Mouse (Mus musculus): ENCODE measurements around the gene Lipn. TPM values are rescaled to one million over a fixed set of nuclear protein-coding genes. Genes with fewer than 3 reads are reported as not detected.

The Lipn gene
- polyA plus RNA-seq, 1 experiment from 2014 or later = not detected

DNA sequence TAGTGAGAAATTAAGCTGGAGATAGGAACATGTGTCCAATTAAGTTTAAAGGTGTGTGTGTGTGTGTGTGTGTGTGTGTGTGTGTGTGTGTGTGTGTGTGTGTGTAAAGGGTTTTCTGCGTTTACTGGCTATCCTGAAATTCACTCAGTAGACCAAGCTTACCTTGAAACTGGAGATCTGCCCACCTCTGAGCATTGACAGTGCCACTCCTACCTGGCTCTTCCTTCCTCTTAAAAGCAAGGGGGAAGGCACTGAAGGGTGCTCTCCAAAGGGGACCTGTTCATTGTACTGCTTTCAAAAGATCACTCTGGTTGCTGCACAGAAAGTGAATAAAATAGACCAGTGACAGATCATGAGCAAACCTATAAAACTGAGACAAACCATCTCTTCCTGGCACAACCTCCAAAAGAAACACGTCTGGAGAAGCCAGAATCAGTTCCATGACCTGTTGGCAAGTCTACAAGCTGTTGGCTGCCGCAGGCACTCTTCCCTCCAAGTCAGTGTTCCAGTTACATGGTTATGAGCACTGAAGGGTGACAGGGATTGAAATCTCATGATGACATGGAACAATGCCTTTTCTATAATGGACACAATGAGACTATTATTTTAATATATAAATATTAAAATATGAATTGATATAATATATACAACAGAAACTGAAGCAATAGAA is 22.0 kb downstream of the Lipn start:
- H3K36me3 ChIP-seq = no peaks in the 10 kb centered on the region
- no peak overlapping the region for H3K27ac ChIP-seq
- no peak overlapping the region for H3K4me2 ChIP-seq
- no peak overlapping the region for H3K4me3 ChIP-seq (replicated peaks)
- H3K4me1 ChIP-seq (replicated peaks) = no peaks in the 10 kb centered on the region
- WGBS (ENCODE audit: insufficient replicate concordance) = 55% methylated on average over 3 of the region's 3 CpGs
- H3K9ac ChIP-seq = no peak overlapping the region
- DNase-seq = no peak
- no peak for ATAC-seq (ENCODE audit: low read depth)
- H3K9me3 ChIP-seq (replicated peaks) = no peaks in the 10 kb centered on the region
- no peaks in the 10 kb centered on the region for H3K27me3 ChIP-seq

GRCm38 (mm10) chr19:34095381-34095780 is 28.2 kb downstream of the Lipn start:
- no peaks in the 10 kb centered on the region for H3K36me3 ChIP-seq
- H3K9me3 ChIP-seq (replicated peaks) = no peaks in the 10 kb centered on the region
- no peak overlapping the region for H3K27ac ChIP-seq
- 57% methylated on average over 5 of the region's 5 CpGs for WGBS (ENCODE audit: insufficient replicate concordance)
- ATAC-seq (ENCODE audit: low read depth) (no peak), DNase-seq (no peak)
- H3K4me2 ChIP-seq = no peak overlapping the region
- H3K9ac ChIP-seq = no peak overlapping the region
- H3K4me3 ChIP-seq (replicated peaks) = no peak overlapping the region
- H3K27me3 ChIP-seq = no peaks in the 10 kb centered on the region
- no peaks in the 10 kb centered on the region for H3K4me1 ChIP-seq (replicated peaks)

DNA sequence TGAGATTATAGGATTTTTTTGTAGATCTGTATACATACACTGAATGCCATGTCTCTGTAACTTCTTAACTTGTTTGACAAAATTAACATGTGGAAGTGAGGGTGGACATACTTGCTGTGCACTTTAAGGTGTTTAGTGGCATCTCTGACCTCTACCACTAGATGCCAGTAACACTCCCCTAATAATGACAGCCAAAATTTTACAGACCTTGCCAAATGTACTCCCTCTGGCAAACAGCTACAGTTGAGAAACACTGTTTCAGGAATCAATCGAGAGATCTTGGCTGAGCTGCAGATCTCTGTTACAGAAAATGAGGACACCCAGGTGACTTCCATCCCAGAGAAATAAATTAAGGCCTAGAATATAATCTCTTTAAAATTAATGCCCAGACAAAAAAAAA is 29.1 kb downstream of the Lipn start:
- 55% methylated on average over 1 of the region's 1 CpGs for WGBS (ENCODE audit: insufficient replicate concordance)
- no peak for DNase-seq
- Histone ChIP-seq H3K4me3 (replicated peaks) (no peak overlapping the region), H3K9me3 (replicated peaks) (no peaks in the 10 kb centered on the region), H3K27me3 (no peaks in the 10 kb centered on the region), H3K4me1 (replicated peaks) (no peaks in the 10 kb centered on the region), H3K36me3 (no peaks in the 10 kb centered on the region), H3K4me2 (no peak overlapping the region), H3K9ac (no peak overlapping the region), H3K27ac (no peak overlapping the region)
- ATAC-seq (ENCODE audit: low read depth) = no peak

- Histone ChIP-seq H3K4me3 (replicated peaks) (no peak within 1 kb of the TSS), H3K36me3 (no peaks in the 10 kb centered on the region), H3K9me3 (replicated peaks) (no peaks in the 10 kb centered on the region), H3K9ac (no peak within 1 kb of the TSS), H3K27me3 (no peaks in the 10 kb centered on the region), H3K4me1 (replicated peaks) (no peaks in the 10 kb centered on the region), H3K4me2 (no peak within 1 kb of the TSS), H3K27ac (no peak within 1 kb of the TSS)
- ATAC-seq (ENCODE audit: low read depth) (no peak), DNase-seq (no peak)
- 54% methylated on average over 4 of the region's 4 CpGs for WGBS (ENCODE audit: insufficient replicate concordance)
Measured at GRCm38 (mm10) chr19:34100633-34101032, 33.5 kb downstream of the Lipn start, which contains the start of gene Lipm. Gene Lipm (plus strand): TSS chr19:34100933.

GRCm38 (mm10) chr19:34101888-34102287 is 34.7 kb downstream of the Lipn start:
- Histone ChIP-seq H3K4me3 (replicated peaks) (no peak overlapping the region), H3K9me3 (replicated peaks) (no peaks in the 10 kb centered on the region), H3K27me3 (no peaks in the 10 kb centered on the region), H3K27ac (no peak overlapping the region), H3K9ac (no peak overlapping the region), H3K36me3 (no peaks in the 10 kb centered on the region), H3K4me1 (replicated peaks) (no peaks in the 10 kb centered on the region), H3K4me2 (no peak overlapping the region)
- 64% methylated on average over 7 of the region's 7 CpGs for WGBS (ENCODE audit: insufficient replicate concordance)
- DNase-seq (no peak), ATAC-seq (ENCODE audit: low read depth) (no peak)

GRCm38 (mm10) chr19:34104841-34105240 is 37.7 kb downstream of the Lipn start:
- H3K9me3 ChIP-seq (replicated peaks) = no peaks in the 10 kb centered on the region
- H3K4me3 ChIP-seq (replicated peaks) = no peak overlapping the region
- no peaks in the 10 kb centered on the region for H3K27me3 ChIP-seq
- H3K27ac ChIP-seq = no peak overlapping the region
- DNase-seq (no peak), ATAC-seq (ENCODE audit: low read depth) (no peak)
- H3K4me1 ChIP-seq (replicated peaks) = no peaks in the 10 kb centered on the region
- WGBS (ENCODE audit: insufficient replicate concordance) = 76% methylated on average over 3 of the region's 3 CpGs
- H3K9ac ChIP-seq = no peak overlapping the region
- no peaks in the 10 kb centered on the region for H3K36me3 ChIP-seq
- H3K4me2 ChIP-seq = no peak overlapping the region

DNA sequence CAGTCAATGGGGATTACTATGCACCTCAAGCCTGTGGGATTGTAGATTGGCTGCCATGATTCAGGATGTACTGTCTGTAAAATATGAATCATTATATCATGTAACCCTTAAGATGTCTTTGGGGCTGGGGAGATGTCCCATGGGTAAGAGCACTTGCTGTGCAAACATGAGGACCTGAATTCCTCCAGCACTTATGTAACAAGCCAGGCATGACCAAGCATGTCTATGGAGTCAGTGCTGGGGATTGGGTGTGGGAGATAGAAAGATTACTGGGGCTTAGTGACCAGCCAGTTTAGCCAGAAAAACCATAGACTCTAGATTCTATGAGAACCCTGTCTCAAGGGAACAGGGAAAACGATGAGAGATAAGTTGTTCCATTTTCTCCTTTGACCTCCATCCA is 51.9 kb downstream of the Lipn start:
- H3K9ac ChIP-seq = no peak overlapping the region
- H3K4me2 ChIP-seq = no peak overlapping the region
- H3K4me3 ChIP-seq (replicated peaks) = no peak overlapping the region
- H3K4me1 ChIP-seq (replicated peaks) = no peaks in the 10 kb centered on the region
- 41% methylated on average over 1 of the region's 1 CpGs for WGBS (ENCODE audit: insufficient replicate concordance)
- DNase-seq (no peak), ATAC-seq (ENCODE audit: low read depth) (no peak)
- no peak overlapping the region for H3K27ac ChIP-seq
- no peaks in the 10 kb centered on the region for H3K9me3 ChIP-seq (replicated peaks)
- H3K36me3 ChIP-seq = no peaks in the 10 kb centered on the region
- no peaks in the 10 kb centered on the region for H3K27me3 ChIP-seq

DNA sequence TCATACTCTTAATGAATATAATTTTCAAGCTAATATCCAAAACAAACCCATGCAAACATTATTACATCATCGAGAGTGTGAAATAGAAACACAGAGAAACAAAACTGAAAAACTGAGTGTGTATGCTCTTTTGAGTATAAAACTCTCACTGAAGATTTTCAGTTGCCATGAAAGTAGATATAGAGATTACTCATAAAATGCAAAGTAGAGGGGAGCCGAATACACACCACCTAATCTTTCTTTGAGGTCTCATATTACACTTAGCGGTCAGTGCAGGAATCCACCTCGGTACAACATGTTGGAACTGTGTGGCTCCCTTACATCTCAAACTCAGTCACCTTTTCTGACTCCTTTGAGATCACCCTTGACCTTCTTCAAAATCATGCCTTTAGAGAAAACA is 52.5 kb downstream of the Lipn start:
- Histone ChIP-seq H3K4me2 (no peak overlapping the region), H3K27me3 (no peaks in the 10 kb centered on the region), H3K27ac (no peak overlapping the region), H3K4me3 (replicated peaks) (no peak overlapping the region), H3K9ac (no peak overlapping the region), H3K9me3 (replicated peaks) (no peaks in the 10 kb centered on the region), H3K36me3 (no peaks in the 10 kb centered on the region), H3K4me1 (replicated peaks) (no peaks in the 10 kb centered on the region)
- WGBS (ENCODE audit: insufficient replicate concordance) = 68% methylated on average over 4 of the region's 4 CpGs
- ATAC-seq (ENCODE audit: low read depth) (no peak), DNase-seq (no peak)

DNA sequence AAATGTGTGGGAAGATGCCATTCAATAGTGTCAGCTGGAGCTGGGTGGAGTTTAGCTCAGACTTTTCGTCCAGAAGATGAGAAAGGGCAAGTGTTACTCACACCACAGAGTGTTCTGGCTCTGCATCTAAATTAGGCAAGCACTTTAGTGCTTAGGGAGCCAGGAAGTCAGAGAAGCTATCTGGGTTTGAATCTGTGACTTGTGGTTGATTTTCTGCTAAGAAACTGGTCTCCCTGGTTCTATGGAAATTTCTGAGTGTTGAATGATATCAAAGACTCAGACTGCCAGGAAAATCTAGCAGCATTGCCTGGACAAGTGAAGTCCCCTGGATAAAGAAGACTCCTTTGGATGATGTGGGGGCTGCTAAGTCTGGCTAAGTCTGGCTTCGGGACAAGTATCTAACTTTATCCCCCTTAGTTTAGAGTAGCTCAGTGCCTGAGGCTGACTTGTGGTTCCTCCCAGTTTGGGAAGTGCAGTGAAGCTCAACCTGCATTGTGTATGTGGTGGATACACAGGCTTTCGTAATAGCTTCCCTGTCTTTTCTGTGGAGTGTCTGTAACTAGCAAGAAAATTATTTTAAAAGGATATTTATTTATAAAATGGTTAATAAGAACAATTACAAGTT is 53.1 kb downstream of the Lipn start:
- Histone ChIP-seq H3K36me3 (no peaks in the 10 kb centered on the region), H3K9ac (no peak overlapping the region), H3K9me3 (replicated peaks) (no peaks in the 10 kb centered on the region), H3K27me3 (no peaks in the 10 kb centered on the region), H3K4me3 (replicated peaks) (no peak overlapping the region), H3K4me2 (no peak overlapping the region), H3K27ac (no peak overlapping the region), H3K4me1 (replicated peaks) (no peaks in the 10 kb centered on the region)
- DNase-seq (no peak), ATAC-seq (ENCODE audit: low read depth) (no peak)
- 26% methylated on average over 3 of the region's 3 CpGs for WGBS (ENCODE audit: insufficient replicate concordance)

Small RNAs within 50 kb of the gene (microRNA-seq; reads per million reads assigned to microRNA genes)
- gene Gm23334 = not detected

Other genes starting within 250 kb of the Lipn start
- not detected in 2 replicates for gene Lipf, start 106.2 kb upstream of the Lipn start, polyA plus RNA-seq (2015; fragmentation: Nextera tagmentation; extraction: Ambion mirVana)
- gene Lipk, start 59.1 kb upstream of the Lipn start, polyA plus RNA-seq (2015; fragmentation: Nextera tagmentation; extraction: Ambion mirVana) = not detected in 2 replicates
- not detected in 2 replicates for gene Lipm, start 33.6 kb downstream of the Lipn start, polyA plus RNA-seq (2015; fragmentation: Nextera tagmentation; extraction: Ambion mirVana)
- 0.03 and 0.16 TPM in 2 replicates for gene Ankrd22, start 98.7 kb downstream of the Lipn start, polyA plus RNA-seq (2015; fragmentation: Nextera tagmentation; extraction: Ambion mirVana)
- 3.2 and 3.3 TPM in 2 replicates for gene Stambpl1, start 124.9 kb downstream of the Lipn start, polyA plus RNA-seq (2015; fragmentation: Nextera tagmentation; extraction: Ambion mirVana)
- gene Acta2, start 188.2 kb downstream of the Lipn start, polyA plus RNA-seq (2015; fragmentation: Nextera tagmentation; extraction: Ambion mirVana) = 23.9 and 24.4 TPM in 2 replicates
- 1.9 and 2.7 TPM in 2 replicates for gene Fas, start 223.3 kb downstream of the Lipn start, polyA plus RNA-seq (2015; fragmentation: Nextera tagmentation; extraction: Ambion mirVana)